Mouse (Mus musculus) gastrocnemius, postnatal 14 days (tissue): ENCODE measurements around the gene Sapcd1. TPM values are rescaled to one million over a fixed set of nuclear protein-coding genes. Genes with fewer than 3 reads are reported as not detected.
A peak's percentile ranks its signal among the peaks of the same experiment; 100 is the strongest.
"Not testable (repeated sequence)": the region's sequence is repeated elsewhere in the genome, so short reads cannot be mapped to it uniquely, and the experiment has no call there.

Experiments used
- DNase-seq: peaks from one replicate; pipeline ENCODE4 v3.0.0; 2021; ENCODE audit warnings: mixed read lengths
- intact Hi-C: fragments of 180-260 bp; cut with DNase I; formaldehyde crosslinking; loops from one replicate; pipeline ENCODE4 v1.15.1; 2025; ENCODE audit warnings: low total_unique reads
- total RNA-seq, 2 experiments: library from RNA; stranded (reverse); gene quantifications; 2 replicates each; pipeline ENCODE4 v1.2.3; 2021

Gene Sapcd1
- total RNA-seq, 2 experiments from 2014 or later, result 0.38 to 1.5 TPM

DNA sequence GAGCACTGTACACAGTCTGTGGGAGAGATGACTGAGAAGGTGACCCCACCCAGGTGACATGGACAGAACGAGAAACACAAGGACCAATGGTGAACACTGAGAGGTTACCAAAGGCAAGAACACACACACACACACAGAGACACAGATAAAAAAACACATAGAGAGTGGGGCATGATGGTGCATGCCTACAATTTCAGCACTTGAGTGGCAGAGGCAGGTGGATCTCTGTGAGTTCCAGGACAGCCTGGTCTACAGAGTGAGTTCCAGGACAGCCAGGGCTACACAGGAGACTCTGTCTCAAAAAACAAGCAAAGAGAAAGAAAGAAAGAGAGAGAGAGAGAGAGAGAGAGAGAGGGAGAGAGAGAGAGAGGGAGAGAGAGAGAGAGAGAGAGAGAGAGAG is 5.9 kb upstream of the Sapcd1 start:
- intact Hi-C loops, DNase-seq: not testable (repeated sequence)

DNA sequence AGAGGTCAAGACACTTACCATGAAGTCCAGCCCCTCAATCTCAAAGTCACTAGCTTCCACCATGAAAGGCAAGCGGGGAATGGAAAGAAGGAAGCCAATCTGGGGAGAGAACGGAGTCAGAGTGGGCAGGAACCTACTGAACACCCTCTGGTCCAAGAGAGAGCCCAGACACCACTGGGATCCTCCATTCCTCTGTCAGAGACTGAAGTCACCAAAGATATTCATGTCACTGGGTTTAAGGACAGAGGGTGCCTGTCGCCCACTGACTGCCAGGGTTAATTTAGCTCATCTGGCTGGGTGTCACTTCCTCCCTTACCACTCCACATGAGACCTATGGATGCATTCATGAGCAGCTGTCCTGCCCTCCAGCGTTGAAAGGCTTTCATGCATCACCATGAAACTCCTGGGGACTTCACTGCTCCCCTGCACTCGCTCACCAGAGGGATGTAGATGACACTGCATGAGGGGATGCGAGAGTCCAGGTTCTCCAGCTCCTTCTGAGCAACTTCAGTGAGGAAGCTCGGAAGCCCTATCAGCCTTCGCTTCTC is 4.6 kb upstream of the Sapcd1 start:
- intact Hi-C loops, result no loop called here
- no peak for DNase-seq

GRCm38 (mm10) chr17:35031880-35032279 is 4.1 kb upstream of the Sapcd1 start:
- intact Hi-C loops, result no loop called here
- DNase-seq, result no peak

GRCm38 (mm10) chr17:35031272-35031671 is 3.5 kb upstream of the Sapcd1 start:
- DNase-seq, result no peak
- intact Hi-C loops, result no loop called here

DNA sequence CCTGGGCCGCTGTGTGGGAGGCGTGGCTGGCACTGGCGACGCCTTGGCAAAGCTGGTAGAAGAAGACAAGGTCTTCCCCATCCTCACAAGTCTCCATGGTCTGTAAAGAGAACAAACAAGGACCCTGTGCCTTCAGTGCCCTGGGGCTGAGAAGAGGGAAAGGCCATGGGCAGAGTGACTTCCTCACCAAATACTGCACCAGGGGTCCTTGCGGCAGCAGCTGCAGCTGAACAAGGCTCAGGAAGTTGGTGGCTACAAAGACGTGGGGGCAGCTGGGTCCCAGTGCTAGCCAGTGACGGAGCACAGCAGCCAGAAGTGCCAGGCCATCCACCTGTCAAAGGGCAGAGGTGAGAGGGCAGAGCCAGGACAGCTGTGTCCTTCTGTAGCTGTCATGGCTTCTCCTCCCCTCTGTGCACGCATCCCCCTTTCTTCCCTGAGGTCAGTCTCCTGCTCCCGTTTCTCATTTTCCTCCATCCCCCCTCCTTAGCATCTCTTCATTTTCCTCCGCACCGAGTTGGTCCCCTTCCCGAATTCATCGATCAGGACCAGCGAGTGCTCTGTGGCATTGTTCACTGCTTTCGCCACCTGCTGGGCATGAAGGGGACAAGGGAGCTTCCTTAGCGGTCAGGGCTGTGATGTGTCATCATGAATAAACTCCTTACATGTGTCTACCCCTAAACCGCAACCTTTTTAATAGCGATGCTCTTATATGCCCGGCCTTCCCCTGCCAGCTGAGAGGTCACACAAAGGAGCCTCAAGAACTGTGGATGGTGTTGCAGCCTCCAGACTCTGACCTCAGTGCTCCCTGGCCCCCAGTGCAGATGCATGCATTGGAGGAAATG is 2.1 kb upstream of the Sapcd1 start:
- intact Hi-C loops, result no loop called here
- DNase-seq, result no peak

GRCm38 (mm10) chr17:35028315-35028714 is 499 bp upstream of the Sapcd1 start:
- no peak for DNase-seq
- intact Hi-C loops, result no loop called here

DNA sequence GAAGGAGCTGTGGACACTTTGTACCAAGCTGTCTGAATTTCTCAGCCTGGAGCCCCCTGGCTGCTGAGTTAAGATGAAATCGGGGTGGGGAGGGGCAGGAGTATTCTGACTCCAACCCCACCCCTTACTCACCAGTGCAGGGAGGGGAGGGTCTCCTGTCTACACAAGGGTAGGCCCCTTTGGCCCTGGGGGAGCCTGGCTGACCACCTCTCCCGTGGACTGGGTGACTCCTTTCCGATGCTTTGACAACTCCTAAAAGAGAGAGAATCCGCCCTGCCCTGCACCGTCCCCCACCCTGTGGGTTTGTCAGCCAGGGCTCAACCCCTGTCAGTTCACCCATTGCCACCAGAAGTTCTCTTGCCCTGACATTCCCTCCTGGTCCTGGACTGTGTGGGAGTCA is 1.6 kb downstream of the Sapcd1 start:
- intact Hi-C loops, result no loop called here
- DNase-seq, result no peak

- no peak for DNase-seq
These were observed 2.9 kb downstream of the Sapcd1 start for GRCm38 (mm10) chr17:35024691-35025488.

GRCm38 (mm10) chr17:35024261-35024660 is 3.6 kb downstream of the Sapcd1 start:
- no peak for DNase-seq
- intact Hi-C loops, result no loop called here

More at GRCm38 (mm10) chr17:35024691-35025488, 2.9 kb downstream of the Sapcd1 start:
- intact Hi-C loops, result no loop called here

GRCm38 (mm10) chr17:35023756-35024155 is 4.1 kb downstream of the Sapcd1 start:
- intact Hi-C loops, result no loop called here
- DNase-seq, result no peak

GRCm38 (mm10) chr17:35023221-35023620 is 4.6 kb downstream of the Sapcd1 start:
- intact Hi-C loops, result no loop called here
- no peak for DNase-seq

- intact Hi-C loops, result no loop called here
- no peak for DNase-seq
These were observed 5.2 kb downstream of the Sapcd1 start for GRCm38 (mm10) chr17:35022541-35023060.

GRCm38 (mm10) chr17:35021842-35022477 is 5.9 kb downstream of the Sapcd1 start:
- no peak for DNase-seq
- intact Hi-C loops, result loop anchor here (2.0 kb wide), 1 partner anchor 37 kb away; the partner anchor contains the start of gene Ddah2

- intact Hi-C loops, result loop anchor here (2.0 kb wide), 1 partner anchor 38 kb away; the partner anchor contains the start of gene Ddah2
- peak; percentile 89 for DNase-seq
These were observed 6.5 kb downstream of the Sapcd1 start for GRCm38 (mm10) chr17:35021163-35021808.

- intact Hi-C loops, result loop anchor here (2.0 kb wide), 1 partner anchor 38 kb away; the partner anchor contains the start of gene Ddah2
- DNase-seq, result no peak
These were observed 7.3 kb downstream of the Sapcd1 start for GRCm38 (mm10) chr17:35020551-35020950.

GRCm38 (mm10) chr17:35019894-35020293 is 7.9 kb downstream of the Sapcd1 start:
- no peak for DNase-seq
- intact Hi-C loops, result loop anchor here (2.0 to 5.0 kb wide), 2 partner anchors 39 to 82 kb away; partner anchors contain the start of gene Ddah2

DNA sequence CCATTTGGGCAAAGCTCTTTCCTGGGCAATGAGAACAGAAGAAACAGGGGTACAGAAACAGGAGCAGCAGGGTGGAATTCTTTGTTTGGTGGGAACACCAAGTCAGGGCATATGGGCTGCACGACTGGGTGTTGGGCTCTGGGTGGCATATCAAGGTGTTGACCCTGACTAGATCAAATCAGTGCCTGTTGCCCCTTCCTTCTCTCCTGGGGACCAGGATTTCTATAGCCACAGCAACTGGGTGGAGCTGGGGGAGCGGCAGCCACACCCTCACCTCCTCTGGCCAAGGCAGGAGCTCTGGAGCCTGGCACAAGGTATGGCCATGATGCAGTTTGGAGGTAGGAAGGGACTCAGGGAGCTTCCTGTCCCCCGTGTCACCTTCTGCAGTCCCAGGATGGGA is 9.6 kb downstream of the Sapcd1 start:
- intact Hi-C loops, result loop anchor here (5.0 kb wide), 1 partner anchor 84 kb away; no protein-coding TSS in a partner anchor
- DNase-seq, result no peak

DNA sequence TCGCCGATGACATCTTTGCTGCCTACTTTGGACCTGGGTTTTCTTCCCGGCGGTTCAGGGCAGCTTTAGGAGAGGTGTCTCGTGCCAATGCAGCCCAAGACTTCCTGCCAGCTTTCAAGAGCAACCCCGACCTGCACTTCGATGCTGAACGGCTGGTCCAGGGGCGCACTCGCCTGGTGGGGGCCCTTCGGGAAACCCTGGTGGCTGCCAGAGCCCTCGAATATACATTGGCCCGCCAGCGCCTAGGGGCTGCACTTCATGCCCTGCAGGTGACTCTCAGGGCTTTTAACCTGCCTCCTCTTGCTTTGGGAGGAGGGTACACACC is 10.1 kb downstream of the Sapcd1 start:
- no peak for DNase-seq
- intact Hi-C loops, result loop anchor here (5.0 kb wide), 1 partner anchor 85 kb away; no protein-coding TSS in a partner anchor
